Mouse (Mus musculus) left cerebral cortex, adult 11 months (tissue): ENCODE measurements around the gene Mfrp.
A peak's percentile ranks its signal among the peaks of the same experiment; 100 is the strongest.

Source experiments
- DNase-seq: peaks from one replicate; pipeline ENCODE4 v3.0.0; 2022; ENCODE audit warnings: low spot score

The Mfrp gene

DNA sequence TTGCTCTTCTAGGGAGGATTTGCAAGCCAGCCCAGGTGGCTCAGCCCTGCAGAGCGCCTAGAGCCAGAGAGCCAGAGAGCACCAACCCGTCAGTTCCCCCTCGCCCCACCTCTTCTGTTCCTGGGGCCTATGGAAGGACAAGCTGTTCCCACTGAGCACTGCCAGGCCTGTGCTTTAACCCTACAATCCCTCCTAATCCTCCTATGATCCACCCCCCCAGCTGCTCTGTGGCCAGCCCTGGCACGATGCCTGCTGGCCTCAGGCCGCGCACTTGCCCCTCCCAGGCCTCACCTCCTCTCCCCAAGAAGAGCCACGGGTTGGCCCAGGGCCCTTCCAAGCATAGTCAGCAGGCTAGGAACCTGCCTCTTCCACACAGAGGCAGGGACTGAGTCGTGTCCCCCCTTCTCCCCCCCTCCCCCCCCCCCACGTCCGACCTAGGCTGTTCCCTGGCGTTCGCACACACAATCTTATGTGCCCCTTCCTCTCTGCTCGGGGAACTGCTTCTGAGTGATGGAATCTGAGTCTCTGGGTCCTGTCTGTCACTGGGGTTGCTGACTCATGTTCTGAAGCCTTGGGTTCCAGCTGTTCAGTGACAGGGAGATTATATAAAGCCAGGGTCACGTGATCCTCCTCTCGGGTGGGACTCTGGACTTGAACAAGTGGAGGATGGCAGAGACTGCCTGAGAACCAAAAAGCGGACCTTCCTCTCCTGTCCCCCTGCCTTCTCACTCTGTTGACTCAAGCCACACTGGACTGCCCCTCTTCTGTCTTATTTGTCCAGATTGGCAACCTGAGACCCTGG lies 22.4 kb upstream of the Mfrp start:
- no peak for DNase-seq

DNA sequence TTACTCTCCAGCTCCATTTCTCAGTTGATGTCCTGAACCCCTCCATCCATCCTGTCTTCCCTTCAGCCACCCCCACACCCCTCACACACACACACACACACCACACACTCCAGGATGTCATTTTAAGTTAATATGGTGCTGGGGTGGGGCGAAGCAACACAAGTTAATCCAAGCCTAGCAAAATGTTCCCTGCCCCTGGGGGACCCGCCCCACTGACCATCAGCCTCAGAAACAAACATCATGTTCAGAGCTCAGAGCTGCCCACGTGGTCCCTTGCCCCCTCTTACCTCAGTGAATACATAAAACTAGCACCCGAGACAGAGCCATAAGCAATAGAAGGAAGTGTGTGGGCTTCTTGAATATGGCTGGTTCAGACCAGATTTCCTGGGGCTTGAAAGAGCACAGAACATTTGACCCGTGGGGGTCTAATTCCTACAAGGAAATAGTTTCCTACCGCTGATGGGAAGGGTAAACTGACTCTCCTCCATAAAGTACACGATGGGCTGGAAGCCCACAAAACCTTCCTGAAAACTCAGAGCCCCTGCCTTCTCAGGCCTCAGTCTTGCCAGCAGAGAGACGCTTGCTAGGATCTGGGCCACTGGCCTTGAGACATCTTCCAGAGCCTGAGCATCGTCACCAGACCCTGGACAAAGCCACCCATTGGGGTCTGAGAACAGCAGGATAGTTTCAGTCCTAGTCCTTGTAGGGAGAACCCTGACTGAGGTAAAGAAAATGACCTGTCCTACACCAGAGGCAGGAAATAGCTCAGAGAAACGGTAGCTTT lies 21.3 kb upstream of the Mfrp start:
- peak; percentile 4 for DNase-seq

DNA sequence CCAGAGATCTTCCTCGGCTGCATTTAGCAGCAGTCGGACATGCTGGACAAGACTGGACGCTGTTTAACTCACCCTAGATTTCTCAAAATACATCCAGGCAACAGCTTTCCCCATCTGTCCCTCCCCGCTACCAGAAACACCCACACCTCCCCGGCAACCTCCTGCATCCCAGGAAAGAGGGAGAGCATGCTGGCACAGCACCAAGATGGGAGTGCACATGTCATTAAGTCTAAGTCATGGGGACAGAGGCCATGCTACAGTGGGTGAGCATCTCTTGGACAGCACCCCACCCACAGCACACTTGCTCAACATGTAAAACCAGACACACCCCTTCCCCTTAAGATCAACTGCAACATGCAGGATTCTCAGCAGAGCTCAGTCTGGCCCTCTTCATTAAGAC lies 20.6 kb upstream of the Mfrp start:
- no peak for DNase-seq

DNA sequence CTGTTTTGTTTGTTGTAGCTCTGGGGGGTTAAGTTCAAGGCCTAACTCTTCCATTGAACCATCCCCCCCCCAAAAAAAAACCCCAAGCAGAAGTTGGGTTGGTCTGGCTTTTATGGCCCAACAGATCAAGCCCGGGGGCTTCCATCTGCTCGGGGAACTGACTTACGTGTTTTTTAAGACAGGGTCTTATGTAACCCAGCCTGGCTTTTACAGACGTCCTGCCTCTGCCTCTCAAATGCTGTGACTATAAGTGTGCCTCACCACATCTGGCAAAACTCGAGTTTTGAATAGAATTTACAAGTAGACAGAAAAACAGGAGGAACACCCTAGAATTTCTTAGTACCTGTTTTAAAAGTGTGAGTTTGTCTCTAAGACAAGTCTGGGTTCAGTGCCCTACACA lies 19.9 kb upstream of the Mfrp start:
- DNase-seq: no peak

DNA sequence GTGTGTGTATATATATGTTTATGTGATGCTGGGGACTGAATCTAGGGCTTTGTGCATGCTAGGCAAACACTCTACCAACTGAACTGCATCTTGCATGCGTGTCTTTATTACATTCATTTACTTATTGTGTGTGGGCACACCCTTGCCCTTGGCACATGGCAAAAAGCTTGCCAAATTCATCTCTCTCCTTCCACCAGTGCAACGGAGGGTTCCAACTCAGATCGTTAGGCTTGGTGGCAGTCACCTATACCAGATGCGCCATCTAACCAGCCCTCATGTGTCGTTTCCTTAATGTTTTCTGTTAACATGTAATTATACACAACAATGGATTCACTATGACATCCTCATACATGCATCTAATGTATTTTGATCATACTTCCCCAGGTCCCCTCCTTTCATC lies 19.3 kb upstream of the Mfrp start:
- no peak for DNase-seq

DNA sequence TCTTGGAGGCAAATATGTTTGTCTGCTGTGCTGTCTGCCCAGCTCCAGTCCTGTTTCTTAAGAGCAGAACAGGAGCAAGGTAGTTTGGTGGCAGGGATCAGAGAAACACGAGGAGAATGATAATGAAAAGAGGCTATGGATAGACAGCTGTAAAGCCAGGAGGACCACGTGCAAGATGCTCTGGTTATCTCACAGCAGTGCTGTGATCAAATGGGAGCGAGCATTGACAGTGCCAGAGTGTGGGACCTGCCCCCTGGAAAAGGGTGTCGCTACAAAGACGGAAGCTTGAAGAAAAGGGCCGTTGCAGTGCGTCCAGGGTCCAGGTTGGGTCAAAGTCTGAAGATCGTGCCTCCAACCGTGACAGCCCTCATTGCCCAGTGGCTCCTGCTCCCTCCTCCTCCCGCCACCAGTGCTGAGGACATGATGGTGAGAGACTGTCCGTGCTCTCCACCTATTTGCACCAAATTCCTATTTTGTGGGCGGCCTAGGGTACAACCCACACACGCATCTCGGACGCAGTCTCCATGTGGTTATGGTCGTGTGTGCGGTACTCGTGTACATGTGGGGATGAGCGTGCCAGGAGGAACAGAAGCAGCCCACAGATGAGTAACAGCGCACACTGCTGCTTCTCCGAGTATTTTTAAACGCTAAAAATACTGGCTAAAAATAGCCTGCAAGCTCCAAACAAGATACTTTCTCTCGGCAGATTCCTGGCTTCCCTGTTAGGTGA lies 18.0 kb upstream of the Mfrp start:
- no peak for DNase-seq

DNA sequence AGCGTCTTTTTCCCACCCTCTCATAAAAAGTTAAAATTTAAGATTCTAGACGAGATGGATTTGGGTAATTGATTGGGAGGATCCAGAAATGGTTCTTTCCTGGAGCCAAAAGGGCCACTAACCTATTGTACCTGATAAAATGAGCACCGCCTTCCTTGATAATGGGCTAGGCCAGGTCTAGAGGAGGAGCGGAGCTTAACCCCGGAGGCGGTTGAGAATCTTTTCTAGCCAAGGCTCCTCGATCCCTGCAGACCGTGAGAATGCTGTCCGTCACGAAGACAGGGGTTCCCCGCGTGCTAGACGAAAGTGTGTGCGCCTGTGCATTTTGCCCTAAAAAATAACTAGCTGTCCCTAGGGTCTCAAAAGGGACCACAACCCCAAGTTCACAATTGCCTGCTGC lies 17.3 kb upstream of the Mfrp start:
- no peak for DNase-seq

DNA sequence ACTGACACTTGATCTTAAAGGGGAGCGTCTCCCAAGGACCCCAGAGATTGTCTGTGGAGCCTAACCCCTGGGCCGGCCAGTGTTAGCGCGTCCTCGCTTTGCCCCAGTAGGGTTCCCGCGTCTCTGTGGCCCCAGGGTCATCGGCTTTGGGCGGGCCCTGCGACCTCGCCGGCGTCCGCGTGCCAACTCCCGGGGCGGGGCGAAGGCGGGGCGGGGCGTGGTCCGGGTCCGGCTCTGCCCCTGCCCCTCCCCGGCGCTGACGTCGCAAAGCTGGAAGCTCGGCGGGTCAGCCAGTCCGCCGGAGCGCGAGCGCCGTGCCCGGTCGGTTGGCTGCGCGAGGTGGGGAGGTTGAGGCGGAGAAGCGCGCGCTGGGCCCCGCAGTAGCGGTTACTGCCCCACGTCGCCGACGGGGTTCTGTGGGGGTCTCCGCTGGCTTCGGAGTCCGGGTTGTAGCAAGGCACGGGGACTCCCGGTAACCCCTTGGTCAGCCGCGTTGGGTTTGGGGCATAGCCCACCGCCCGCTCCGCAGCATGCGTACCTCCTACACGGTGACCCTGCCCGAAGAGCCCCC lies 16.8 kb upstream of the Mfrp start:
- peak; percentile 88 for DNase-seq

DNA sequence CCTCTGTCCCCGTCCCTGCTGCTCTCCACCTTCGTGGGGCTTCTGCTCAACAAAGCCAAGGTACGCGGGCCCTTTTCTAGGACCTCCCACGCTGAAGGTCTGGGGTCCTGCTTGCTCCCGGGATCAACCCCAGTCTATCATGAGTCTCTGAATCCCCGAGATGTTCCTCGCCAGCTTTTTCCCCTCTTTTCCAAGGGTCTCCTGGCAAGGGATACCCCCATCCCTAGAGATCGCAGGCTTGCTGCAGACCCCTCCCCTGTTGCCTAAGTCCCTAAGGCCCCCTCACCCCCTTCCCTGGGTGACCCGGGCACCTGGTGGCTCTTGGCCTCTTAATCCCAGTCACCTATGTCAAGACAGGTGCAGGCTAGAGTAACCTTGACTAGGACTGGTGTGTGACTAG lies 16.3 kb upstream of the Mfrp start:
- no peak for DNase-seq

DNA sequence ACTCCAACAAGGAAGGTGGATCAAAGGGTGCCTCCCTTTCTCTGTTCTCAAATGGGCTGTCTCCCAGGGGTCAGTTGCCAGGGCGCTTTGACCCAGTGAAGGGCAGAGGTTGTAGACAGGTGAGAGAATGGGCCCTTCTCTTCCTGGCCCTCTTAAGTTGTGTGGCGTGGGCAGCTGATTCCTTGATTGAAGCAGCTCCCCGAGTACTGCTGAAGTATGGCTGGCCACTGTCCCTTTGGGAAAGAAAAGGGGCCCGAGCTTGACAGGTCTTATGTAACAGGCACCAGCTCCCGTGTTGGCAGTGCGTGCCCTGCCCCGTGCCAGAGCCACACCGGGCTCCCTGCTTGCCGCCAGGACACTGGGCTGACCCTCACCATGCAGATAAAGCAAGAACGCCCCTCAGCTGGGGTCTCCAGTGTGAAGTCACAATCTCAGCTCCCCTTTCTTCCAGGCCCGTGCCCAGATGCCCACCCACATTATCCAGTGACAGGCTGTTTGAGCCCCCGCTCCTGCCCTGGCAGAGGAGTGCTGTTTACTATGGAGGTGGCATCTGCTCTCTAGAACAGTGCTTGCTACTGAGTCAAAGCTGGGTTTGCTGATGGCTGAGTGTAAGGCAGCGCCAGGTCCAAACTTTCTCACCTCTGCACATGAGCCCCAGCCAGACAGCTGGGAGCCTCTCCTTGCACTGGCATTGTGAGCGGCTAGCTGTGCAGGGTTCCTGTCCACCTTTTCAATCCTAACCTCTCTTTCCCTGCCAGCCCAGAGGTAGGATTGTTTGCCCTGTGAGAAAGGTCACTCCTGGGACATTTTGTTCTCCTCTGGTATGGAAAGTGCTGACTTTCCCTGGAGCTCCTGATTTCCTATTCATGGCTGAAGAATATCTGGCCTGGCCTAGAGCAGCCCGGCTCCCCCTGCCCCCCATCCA lies 15.5 kb upstream of the Mfrp start:
- DNase-seq: no peak

DNA sequence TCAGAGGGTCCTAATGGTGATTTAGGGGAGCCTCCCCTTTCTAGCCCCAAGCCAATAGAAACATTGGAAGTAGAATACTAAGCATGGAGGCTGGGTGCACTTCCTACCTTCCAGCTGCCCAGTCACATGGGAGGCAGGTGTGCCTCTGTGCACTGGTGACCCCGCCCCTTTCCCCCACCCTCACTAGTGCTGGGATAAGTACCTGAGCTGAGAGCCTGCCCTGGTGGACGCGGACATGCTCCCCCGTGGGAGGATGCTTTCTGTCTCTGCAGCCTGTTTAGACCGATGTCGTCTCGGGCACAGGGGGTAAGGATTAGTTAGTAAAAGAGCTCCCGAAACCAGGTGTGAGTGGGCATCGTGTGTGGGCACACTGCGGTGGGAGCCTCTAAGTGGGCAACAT lies 14.6 kb upstream of the Mfrp start:
- DNase-seq: no peak

DNA sequence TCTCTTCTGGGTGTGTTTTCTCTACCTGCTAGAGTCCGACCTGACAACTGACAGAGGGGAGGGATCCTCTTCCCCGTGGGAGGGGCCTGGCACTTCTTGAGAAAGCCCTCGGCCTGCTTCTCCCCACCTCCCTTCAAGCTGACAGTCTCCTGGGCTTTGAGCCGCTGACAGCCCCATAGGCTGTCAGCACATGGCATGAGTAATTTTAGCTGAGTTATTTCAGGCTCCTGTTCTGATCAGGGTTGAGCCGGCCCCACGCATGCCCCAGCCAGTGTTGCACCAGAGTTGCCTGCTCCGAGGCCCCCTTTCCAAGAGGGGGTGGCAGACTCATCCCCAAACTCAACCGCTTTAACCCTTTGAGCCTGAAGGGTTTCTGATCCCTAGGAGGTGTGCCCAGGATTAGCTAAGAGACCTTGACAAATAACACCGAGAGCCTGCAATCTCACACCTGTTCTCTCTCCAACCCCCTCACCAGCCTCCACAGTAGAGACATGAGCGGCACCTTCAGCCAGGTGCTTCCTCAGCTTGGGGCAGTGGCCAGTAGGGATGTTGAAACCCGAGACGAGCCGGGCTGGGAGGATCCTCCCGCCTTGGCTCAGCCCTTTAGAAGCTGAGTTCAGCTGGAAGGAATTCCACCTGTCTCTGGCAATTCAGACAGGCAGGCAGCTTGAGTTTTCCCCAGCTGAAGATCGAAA lies 13.6 kb upstream of the Mfrp start:
- DNase-seq: no peak

DNA sequence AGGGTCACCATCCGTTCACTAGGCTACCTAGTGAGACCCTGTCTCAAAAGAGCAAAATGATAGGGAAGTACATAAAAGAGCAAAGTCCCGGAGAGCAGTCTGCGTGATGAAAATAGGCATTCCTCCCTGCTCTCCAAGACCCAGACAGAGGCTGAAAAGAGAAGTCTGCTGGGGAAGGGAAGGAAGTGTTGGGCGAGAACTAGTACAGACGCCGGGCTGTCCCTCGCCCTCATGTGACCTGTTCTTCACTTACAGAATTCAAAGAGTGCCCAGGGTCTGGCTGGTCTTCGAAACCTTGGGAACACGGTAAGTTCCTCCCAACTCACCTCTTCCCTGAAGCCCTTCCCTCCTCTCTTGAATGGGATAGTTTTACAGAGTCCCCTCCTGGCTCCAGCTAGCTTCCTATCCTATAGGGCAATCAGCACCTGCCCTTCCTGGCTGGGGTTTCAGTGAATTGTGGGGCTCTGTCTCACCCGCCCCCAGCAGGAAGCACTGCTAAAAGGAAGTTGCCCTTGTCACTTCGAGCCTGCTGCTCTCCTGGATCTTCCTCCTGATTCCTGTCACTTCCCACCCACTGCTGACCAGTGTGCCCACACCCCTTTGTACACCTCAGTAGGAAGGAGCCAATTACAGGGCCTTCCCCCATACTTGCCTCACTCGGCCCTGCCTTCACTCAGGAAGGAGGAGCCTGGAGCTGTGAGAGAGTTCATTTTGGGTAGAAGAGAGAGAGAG lies 12.5 kb upstream of the Mfrp start:
- no peak for DNase-seq

DNA sequence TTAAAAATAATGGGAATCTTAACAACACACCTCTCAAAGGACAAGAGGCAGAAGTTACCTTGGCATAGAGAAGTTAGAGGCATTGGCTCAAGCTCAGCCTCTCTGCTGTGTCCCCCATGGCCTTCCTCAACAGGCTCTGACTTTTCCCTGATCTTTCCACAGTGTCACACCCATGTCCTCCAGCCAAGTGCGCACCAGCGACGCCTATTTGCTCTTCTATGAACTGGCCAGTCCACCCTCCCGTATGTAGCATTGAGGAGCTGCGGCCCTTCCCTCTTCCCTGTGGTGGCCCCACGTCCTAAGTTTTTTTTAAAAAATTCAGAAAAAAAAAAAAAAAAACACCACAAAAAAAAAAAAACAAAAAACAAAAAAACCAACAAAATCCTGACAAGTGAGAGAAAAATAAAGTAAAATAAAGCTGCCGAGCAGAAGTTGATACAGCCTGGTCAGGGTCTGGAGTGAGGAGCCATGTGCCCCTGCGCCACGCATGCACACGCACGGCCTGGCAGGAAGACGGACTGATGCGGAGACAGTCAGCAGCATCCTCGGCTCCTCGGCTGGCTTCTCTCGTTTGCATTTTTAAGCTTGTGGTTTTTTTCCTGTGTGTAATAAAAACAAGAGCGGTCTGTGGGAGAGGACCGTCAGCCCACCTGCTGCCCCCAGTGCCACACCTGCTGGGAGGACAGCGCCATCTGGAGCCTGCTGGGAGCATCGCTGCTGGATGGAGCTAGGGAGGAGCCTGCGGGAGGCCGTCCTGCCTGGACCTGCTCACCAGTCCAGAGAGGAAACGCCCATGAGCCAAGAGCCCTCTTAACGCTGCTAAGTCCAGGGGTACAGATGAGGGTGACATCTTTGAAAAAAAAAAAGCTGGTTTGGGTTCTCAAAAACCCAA lies 7.7 kb upstream of the Mfrp start:
- peak; percentile 71 for DNase-seq

DNA sequence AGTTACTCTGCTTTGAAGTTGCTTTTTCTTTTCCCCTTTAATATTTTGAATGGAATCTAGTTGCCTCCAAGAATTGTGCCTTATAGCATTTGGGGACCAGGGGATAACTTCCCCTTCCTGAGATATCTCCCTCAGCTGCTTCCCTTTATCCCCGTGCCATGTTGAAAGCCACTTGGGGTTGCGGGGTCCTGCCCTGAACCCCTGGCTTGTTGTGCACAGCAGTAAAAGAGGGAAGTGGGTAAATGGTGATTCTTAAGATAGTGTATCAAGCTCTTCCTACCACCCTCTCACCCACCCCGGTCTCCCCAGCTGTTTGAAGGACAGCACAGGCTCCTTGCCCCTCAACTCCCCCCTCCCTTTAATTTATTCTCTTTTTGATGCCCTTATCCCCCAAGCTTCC lies 6.8 kb upstream of the Mfrp start:
- DNase-seq: no peak

DNA sequence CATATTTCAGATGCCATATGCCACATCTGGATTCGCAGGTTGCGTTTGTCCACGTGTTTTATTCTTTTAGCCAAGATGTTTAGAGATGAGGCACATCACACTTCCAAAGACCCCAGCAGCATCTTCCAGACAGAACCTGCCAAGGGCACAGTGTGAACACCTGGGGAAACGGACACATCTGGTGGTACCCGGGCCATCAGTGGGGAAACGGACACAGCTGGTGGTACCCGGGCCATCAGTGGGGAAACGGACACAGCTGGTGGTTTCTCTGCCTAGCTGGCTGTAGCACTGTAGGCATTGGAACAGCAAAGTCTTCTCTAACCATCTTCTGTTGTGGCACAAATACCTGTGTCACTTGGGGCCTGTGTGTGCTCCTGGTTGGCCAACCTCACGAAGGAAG lies 5.7 kb upstream of the Mfrp start:
- DNase-seq: no peak

DNA sequence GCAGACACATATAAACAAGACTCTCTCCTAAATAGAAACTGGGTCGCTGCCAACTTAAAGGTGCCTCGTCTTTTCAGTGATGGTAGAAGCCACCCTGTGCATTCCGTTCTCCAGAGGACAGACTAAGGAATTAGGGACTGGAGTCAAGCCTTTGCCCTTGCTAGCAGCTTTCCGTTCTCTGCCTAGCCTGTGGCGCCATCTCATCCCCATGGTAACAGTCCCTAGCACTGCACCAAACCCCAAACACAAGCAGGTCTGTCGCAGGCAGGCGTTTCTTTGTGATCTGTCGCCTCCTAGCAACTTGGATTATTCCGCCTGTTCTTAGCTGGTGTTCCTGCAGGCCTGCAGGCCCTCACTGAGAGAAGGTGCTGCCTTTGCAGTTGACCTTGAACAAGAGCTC lies 5.0 kb upstream of the Mfrp start:
- no peak for DNase-seq

DNA sequence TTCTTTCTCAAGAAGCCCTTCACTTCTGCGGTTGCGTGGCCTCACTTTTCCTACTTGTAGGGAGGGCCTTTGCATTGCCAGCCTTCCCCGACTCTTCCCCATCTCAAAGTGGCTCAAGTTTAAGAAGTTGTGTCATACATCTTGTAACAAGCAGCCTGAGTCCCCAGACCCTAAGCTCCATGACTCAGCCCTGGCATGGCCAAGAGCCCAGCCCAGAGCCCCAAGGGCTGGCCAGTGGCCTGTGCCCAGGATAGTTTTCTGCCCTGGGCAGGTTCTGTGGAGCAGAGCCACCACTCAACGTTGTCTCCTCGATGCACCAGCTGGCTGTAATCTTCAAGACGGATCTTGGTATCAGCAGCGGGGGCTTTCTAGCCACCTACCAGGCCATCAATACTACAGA lies 3.4 kb downstream of the Mfrp start:
- no peak for DNase-seq

DNA sequence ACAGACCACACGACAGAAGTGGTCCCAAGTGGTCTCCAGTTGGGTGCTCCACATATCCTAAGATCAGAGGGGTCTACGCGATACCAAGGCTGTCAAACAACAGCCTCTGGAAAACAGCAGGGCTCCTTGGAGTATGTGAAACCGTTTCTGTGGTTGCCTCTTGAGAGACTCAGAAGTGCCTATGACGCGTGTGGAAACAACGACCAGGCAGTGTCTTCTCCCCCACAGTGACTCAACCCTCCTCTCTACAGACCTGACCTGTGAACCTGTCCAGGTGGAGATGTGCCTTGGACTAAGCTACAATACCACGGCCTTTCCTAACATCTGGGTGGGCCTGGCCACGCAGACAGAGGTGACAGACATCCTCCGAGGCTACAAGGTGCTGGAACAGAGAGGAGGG lies 4.3 kb downstream of the Mfrp start:
- no peak for DNase-seq
